Mouse (Mus musculus): Measurements from ENCODE around the gene Adh1. TPM values are rescaled to one million over a fixed set of nuclear protein-coding genes. Genes with fewer than 3 reads are reported as not detected.

The Adh1 gene
- polyA plus RNA-seq, 1 experiment from 2014 or later, result 1.4 TPM

GRCm38 (mm10) chr3:138311015-138311414, 50.2 kb downstream of the Adh1 start:
- no peak overlapping the region for H3K27ac ChIP-seq (ENCODE audit: poor library complexity, severe bottlenecking)
- ATAC-seq (ENCODE audit: insufficient number of reproducible peaks, low FRiP score), result no peak
- H3K4me2 ChIP-seq, result no peak overlapping the region
- no peaks in the 10 kb centered on the region for H3K9me3 ChIP-seq (replicated peaks)
- H3K4me1 ChIP-seq (replicated peaks), result no peaks in the 10 kb centered on the region; the same call in 1 of the 2 replicates
- no peak overlapping the region for H3K9ac ChIP-seq
- no peaks in the 10 kb centered on the region for H3K27me3 ChIP-seq (replicated peaks)
- WGBS, result 78% methylated on average over 6 of the region's 6 CpGs
- H3K4me3 ChIP-seq, result no peak overlapping the region
- H3K36me3 ChIP-seq, result no peaks in the 10 kb centered on the region

- H3K4me2 ChIP-seq, result no peak within 1 kb of the TSS
- no peaks in the 10 kb centered on the region for H3K4me1 ChIP-seq (replicated peaks)
- H3K27ac ChIP-seq (ENCODE audit: poor library complexity, severe bottlenecking), result no peak within 1 kb of the TSS
- H3K9ac ChIP-seq, result no peak within 1 kb of the TSS
- no peaks in the 10 kb centered on the region for H3K27me3 ChIP-seq (replicated peaks)
- H3K4me3 ChIP-seq, result no peak within 1 kb of the TSS
- H3K9me3 ChIP-seq (replicated peaks), result no peaks in the 10 kb centered on the region
- 80% methylated on average over 5 of the region's 5 CpGs for WGBS
- no peak for ATAC-seq (ENCODE audit: insufficient number of reproducible peaks, low FRiP score)
- no peaks in the 10 kb centered on the region for H3K36me3 ChIP-seq
These were observed 52.2 kb downstream of the Adh1 start, which contains the start of gene Adh6a for GRCm38 (mm10) chr3:138312965-138313364. Gene Adh6a (plus strand): TSS chr3:138313286.

GRCm38 (mm10) chr3:138316908-138317472, 56.2 kb downstream of the Adh1 start:
- Histone ChIP-seq H3K9ac (no peak overlapping the region), H3K9me3 (replicated peaks) (no peaks in the 10 kb centered on the region), H3K4me1 (replicated peaks) (no peaks in the 10 kb centered on the region), H3K36me3 (no peaks in the 10 kb centered on the region), H3K27me3 (replicated peaks) (no peaks in the 10 kb centered on the region), H3K4me2 (no peak overlapping the region), H3K27ac (ENCODE audit: poor library complexity, severe bottlenecking) (no peak overlapping the region), H3K4me3 (no peak overlapping the region)
- no peak for ATAC-seq (ENCODE audit: insufficient number of reproducible peaks, low FRiP score)
- WGBS, result 77% methylated on average over 2 of the region's 2 CpGs

GRCm38 (mm10) chr3:138325001-138325400, 64.2 kb downstream of the Adh1 start:
- Histone ChIP-seq H3K27me3 (replicated peaks) (no peaks in the 10 kb centered on the region), H3K4me2 (no peak overlapping the region), H3K36me3 (no peaks in the 10 kb centered on the region), H3K27ac (ENCODE audit: poor library complexity, severe bottlenecking) (no peak overlapping the region), H3K4me3 (no peak overlapping the region), H3K4me1 (replicated peaks) (no peaks in the 10 kb centered on the region), H3K9me3 (replicated peaks) (peaks cover 6% of the 10 kb centered on the region; the same call in 1 of the 2 replicates), H3K9ac (no peak overlapping the region)
- WGBS, result 90% methylated on average over 17 of the region's 17 CpGs
- ATAC-seq (ENCODE audit: insufficient number of reproducible peaks, low FRiP score), result no peak

- Histone ChIP-seq H3K4me2 (no peak overlapping the region), H3K36me3 (no peaks in the 10 kb centered on the region), H3K4me3 (no peak overlapping the region), H3K9me3 (replicated peaks) (peaks cover 6% of the 10 kb centered on the region; the same call in 1 of the 2 replicates), H3K27ac (ENCODE audit: poor library complexity, severe bottlenecking) (no peak overlapping the region), H3K27me3 (replicated peaks) (no peaks in the 10 kb centered on the region), H3K9ac (no peak overlapping the region), H3K4me1 (replicated peaks) (no peaks in the 10 kb centered on the region)
- no peak for ATAC-seq (ENCODE audit: insufficient number of reproducible peaks, low FRiP score)
- 82% methylated on average over 6 of the region's 6 CpGs for WGBS
These were observed 64.7 kb downstream of the Adh1 start for GRCm38 (mm10) chr3:138325466-138325865.

- Histone ChIP-seq H3K4me3 (no peak overlapping the region), H3K9me3 (replicated peaks) (no peaks in the 10 kb centered on the region), H3K27me3 (replicated peaks) (no peaks in the 10 kb centered on the region), H3K4me2 (no peak overlapping the region), H3K36me3 (no peaks in the 10 kb centered on the region), H3K27ac (ENCODE audit: poor library complexity, severe bottlenecking) (no peak overlapping the region), H3K4me1 (replicated peaks) (peaks cover 18% of the 10 kb centered on the region), H3K9ac (no peak overlapping the region)
- no peak for ATAC-seq (ENCODE audit: insufficient number of reproducible peaks, low FRiP score)
- 78% methylated on average over 8 of the region's 8 CpGs for WGBS
These were observed 73.1 kb downstream of the Adh1 start for GRCm38 (mm10) chr3:138333910-138334309.

- no peak overlapping the region for H3K9ac ChIP-seq
- no peaks in the 10 kb centered on the region for H3K27me3 ChIP-seq (replicated peaks)
- H3K4me1 ChIP-seq (replicated peaks), result peaks cover 18% of the 10 kb centered on the region
- no peaks in the 10 kb centered on the region for H3K36me3 ChIP-seq
- WGBS, result 56% methylated on average over 4 of the region's 4 CpGs
- no peaks in the 10 kb centered on the region for H3K9me3 ChIP-seq (replicated peaks)
- no peak overlapping the region for H3K4me3 ChIP-seq
- ATAC-seq (ENCODE audit: insufficient number of reproducible peaks, low FRiP score), result no peak
- 0 out of 2 replicates have a peak overlapping the region, but pooled peaks have one; percentile 18 for H3K27ac ChIP-seq (ENCODE audit: poor library complexity, severe bottlenecking)
- no peak overlapping the region for H3K4me2 ChIP-seq
These were observed 73.5 kb downstream of the Adh1 start for GRCm38 (mm10) chr3:138334320-138334719.

GRCm38 (mm10) chr3:138335566-138335965, 74.8 kb downstream of the Adh1 start:
- Histone ChIP-seq H3K4me2 (no peak overlapping the region), H3K4me3 (no peak overlapping the region), H3K27me3 (replicated peaks) (no peaks in the 10 kb centered on the region), H3K27ac (ENCODE audit: poor library complexity, severe bottlenecking) (no peak overlapping the region), H3K9me3 (replicated peaks) (no peaks in the 10 kb centered on the region), H3K4me1 (replicated peaks) (peaks cover 18% of the 10 kb centered on the region), H3K36me3 (no peaks in the 10 kb centered on the region), H3K9ac (no peak overlapping the region)
- WGBS, result 82% methylated on average over 1 of the region's 1 CpGs
- no peak for ATAC-seq (ENCODE audit: insufficient number of reproducible peaks, low FRiP score)

- peak overlapping the region; percentile 53; the same call in 1 of the 2 replicates for H3K27ac ChIP-seq (ENCODE audit: poor library complexity, severe bottlenecking)
- no peaks in the 10 kb centered on the region for H3K27me3 ChIP-seq (replicated peaks)
- H3K36me3 ChIP-seq, result no peaks in the 10 kb centered on the region
- ATAC-seq (ENCODE audit: insufficient number of reproducible peaks, low FRiP score), result peak; percentile 71
- no peak overlapping the region for H3K9ac ChIP-seq
- peaks cover 18% of the 10 kb centered on the region for H3K4me1 ChIP-seq (replicated peaks)
- H3K4me2 ChIP-seq, result no peak overlapping the region
- H3K9me3 ChIP-seq (replicated peaks), result no peaks in the 10 kb centered on the region
- 25% methylated on average over 3 of the region's 3 CpGs for WGBS
- no peak overlapping the region for H3K4me3 ChIP-seq
These were observed 75.4 kb downstream of the Adh1 start for GRCm38 (mm10) chr3:138336104-138336754.

Other genes with a start within 250 kb of the Adh1 start
- 12.1 and 12.4 TPM in 2 replicates for gene 1110002E22Rik, start 195.9 kb upstream of the Adh1 start, polyA plus RNA-seq (2016; fragmentation: Nextera tagmentation; extraction: Ambion mirVana)
- 0.27 and 0.73 TPM in 2 replicates for gene Gm5105, start 193.6 kb upstream of the Adh1 start, polyA plus RNA-seq (2016; fragmentation: Nextera tagmentation; extraction: Ambion mirVana)
- gene Trmt10a, start 117.5 kb upstream of the Adh1 start, polyA plus RNA-seq (2016; fragmentation: Nextera tagmentation; extraction: Ambion mirVana), result 12.8 and 14.5 TPM in 2 replicates
- 8.4 and 9.0 TPM in 2 replicates for gene Mttp, start 116.0 kb upstream of the Adh1 start, polyA plus RNA-seq (2016; fragmentation: Nextera tagmentation; extraction: Ambion mirVana)
- not detected in 2 replicates for gene 4930579F01Rik, start 67.2 kb upstream of the Adh1 start, polyA plus RNA-seq (2016; fragmentation: Nextera tagmentation; extraction: Ambion mirVana)
- gene Adh7, start 43.2 kb upstream of the Adh1 start, polyA plus RNA-seq (2016; fragmentation: Nextera tagmentation; extraction: Ambion mirVana), result not detected in 2 replicates
- gene Adh6a, start 52.3 kb downstream of the Adh1 start, polyA plus RNA-seq (2016; fragmentation: Nextera tagmentation; extraction: Ambion mirVana), result not detected in 2 replicates
- 2.5 and 2.6 TPM in 2 replicates for gene Adh6b, start 80.8 kb downstream of the Adh1 start, polyA plus RNA-seq (2016; fragmentation: Nextera tagmentation; extraction: Ambion mirVana)
- not detected in 2 replicates for gene Adh4, start 154.5 kb downstream of the Adh1 start, polyA plus RNA-seq (2016; fragmentation: Nextera tagmentation; extraction: Ambion mirVana)
- gene Adh5, start 182.1 kb downstream of the Adh1 start, polyA plus RNA-seq (2016; fragmentation: Nextera tagmentation; extraction: Ambion mirVana), result 153 and 159 TPM in 2 replicates
- gene Metap1, start 228.5 kb downstream of the Adh1 start, polyA plus RNA-seq (2016; fragmentation: Nextera tagmentation; extraction: Ambion mirVana), result 38.8 and 40.9 TPM in 2 replicates